Mouse (Mus musculus): Measurements from ENCODE around the gene Dppa3.

- TF ChIP-seq GATA1 (IDR thresholded peaks at IDR 0.05; ENCODE audit: borderline replicate concordance, low read length), result no peak
- no peak for TF ChIP-seq FLI1 (IDR thresholded peaks at IDR 0.05; ENCODE audit: low read length)
Observed at GRCm38 (mm10) chr6:122598014-122598413, 28.2 kb upstream of the Dppa3 start.

All from megakaryocyte, embryonic 14.5 days (primary cell).